ENCODE assay signal across 8 mouse cellular contexts in genomic region chr8:72365826-72366225, GRCm38 (mm10). TPM values are rescaled to one million over a fixed set of nuclear protein-coding genes. Genes with fewer than 3 reads are reported as not detected.
DNase-seq lines count a peak whose midpoint lies in the region; ATAC-seq and TF ChIP-seq lines count a peak whose summit lies in the region.

No protein-coding gene starts in this region.

- 25% methylated on average over 3 of the region's 3 CpGs for WGBS in hindbrain, postnatal 0 days

- H3K36me3 ChIP-seq in hindbrain, postnatal 0 days (ENCODE audit: insufficient read depth, low read length) = peaks cover 78% of the 10 kb centered on the region

- H3K4me2 ChIP-seq in hindbrain, postnatal 0 days (ENCODE audit: low read depth, low read length) = no peak overlapping the region

- H3K9ac ChIP-seq in hindbrain, postnatal 0 days (replicated peaks; ENCODE audit: low read length) = no peak overlapping the region

- intact Hi-C loops in left cerebral cortex, adult 2 months (cut with DNase I) = loop anchor here (1.0 to 5.0 kb wide), 2 partner anchors 105 to 189 kb away; no protein-coding TSS in a partner anchor

- peak; percentile 82 for ATAC-seq in hindbrain, postnatal 0 days
- ATAC-seq in megakaryocyte progenitor cell, adult 5-6 weeks (replicated peaks; ENCODE audit: poor library complexity) = peak; percentile 94

- peak; percentile 90 for DNase-seq in T-cell, adult 2 months (ENCODE audit: low spot score)
- peak; percentile 83 to 90 for DNase-seq in cerebellum, postnatal 25 days
- peak; percentile 79 for DNase-seq in gastrocnemius, adult 18-20 months (ENCODE audit: low spot score)
- DNase-seq in hindbrain, postnatal 0 days (ENCODE audit: low spot score) = peak; percentile 82
- peak; percentile 70 to 80 for DNase-seq in left cerebral cortex, adult 2 months (ENCODE audit: extremely low spot score in 1 of 2, low spot score in 2 of 2)
- peak; percentile 80 for DNase-seq in right cerebral cortex, postnatal 14 days
- peak; percentile 58 to 73 for DNase-seq in urinary bladder, postnatal 36 days (ENCODE audit: low spot score in 2 of 2)

- no peaks in the 10 kb centered on the region for H3K4me1 ChIP-seq in hindbrain, postnatal 0 days (ENCODE audit: insufficient read depth, low read length)

- no peaks in the 10 kb centered on the region for H3K27me3 ChIP-seq in hindbrain, postnatal 0 days (ENCODE audit: insufficient read depth, low read length)

- no peaks in the 10 kb centered on the region for H3K9me3 ChIP-seq in hindbrain, postnatal 0 days (ENCODE audit: low read length)

- H3K27ac ChIP-seq in hindbrain, postnatal 0 days = no peak overlapping the region
- peak overlapping the region; percentile 30; the same call in 1 of the 2 replicates for H3K27ac ChIP-seq in left cerebral cortex, adult 2 months

- H3K4me3 ChIP-seq in hindbrain, postnatal 0 days (ENCODE audit: low read length) = no peak overlapping the region
- H3K4me3 ChIP-seq in left cerebral cortex, adult 2 months = no peak overlapping the region

- peak; percentile 92 for TF ChIP-seq CTCF in hindbrain, postnatal 0 days (IDR thresholded peaks at IDR 0.05; ENCODE audit: low read depth)
- TF ChIP-seq CTCF in left cerebral cortex, adult 2 months (IDR thresholded peaks at IDR 0.05) = peak; percentile 97

RNA-seq across cellular contexts. Expression of gene Klf2, which starts 47.0 kb away (rescaled TPM):
- 10 to 100 TPM; 22.5 to 37.9 TPM for total RNA-seq in gastrocnemius, adult 18-20 months (2021)
- total RNA-seq in hindbrain, postnatal 0 days (2014; rRNA removed) = 4.3 and 8.2 TPM in 2 replicates
- 8.8 and 9.9 TPM in 2 replicates for polyA plus RNA-seq in hindbrain, postnatal 0 days (2015; fragmentation: Nextera tagmentation; extraction: Ambion mirVana)
- total RNA-seq in left cerebral cortex, adult 2 months (2021) = 10 to 100 TPM; 17.1 to 32.3 TPM
- 10.8 and 21.8 TPM in 2 replicates for total RNA-seq in megakaryocyte progenitor cell, adult 5-6 weeks (2015)
- total RNA-seq in megakaryocyte progenitor cell, adult 5-6 weeks (2017) = 2.0 and 6.6 TPM in 2 replicates

RNA-seq across cellular contexts. Expression of gene Eps15l1, which starts 55.4 kb away (rescaled TPM):
- total RNA-seq in gastrocnemius, adult 18-20 months (2021) = 10 to 100 TPM; 21.9 to 22.5 TPM
- total RNA-seq in hindbrain, postnatal 0 days (2014; rRNA removed) = 49.6 and 66.0 TPM in 2 replicates
- polyA plus RNA-seq in hindbrain, postnatal 0 days (2015; fragmentation: Nextera tagmentation; extraction: Ambion mirVana) = 43.4 and 45.5 TPM in 2 replicates
- 10 to 100 TPM; 66.4 to 73.0 TPM for total RNA-seq in left cerebral cortex, adult 2 months (2021)
- 44.6 and 57.1 TPM in 2 replicates for total RNA-seq in megakaryocyte progenitor cell, adult 5-6 weeks (2015)
- 35.2 and 41.4 TPM in 2 replicates for total RNA-seq in megakaryocyte progenitor cell, adult 5-6 weeks (2017)
